Mouse (Mus musculus) heart, embryonic 13.5 days (tissue): ENCODE data around the gene Dync1i1. TPM values are rescaled to one million over a fixed set of nuclear protein-coding genes. Genes with fewer than 3 reads are reported as not detected.

Source experiments
- ATAC-seq: fragments of 200-750 bp; cut with Nextera tagmentation; 2 replicates; pipeline ENCODE4 v1.8.0; 2017; ENCODE audit warnings: moderate TSS enrichment; ENCODE audit not compliant: insufficient number of reproducible peaks, low FRiP score, low TSS enrichment; ENCODE audit errors: extremely low read depth
- H3K27ac ChIP-seq: fragments of 300-500 bp; sonication (generic); replicated peaks from 2 replicates; pipeline ENCODE4 v1.5.1; 2015; ENCODE audit warnings: moderate library complexity, mild to moderate bottlenecking, inconsistent platforms
- H3K27me3 ChIP-seq: fragments of 300-500 bp; sonication (generic); replicated peaks from 2 replicates; pipeline ENCODE4 v1.6.1; 2015; ENCODE audit warnings: mild to moderate bottlenecking, inconsistent platforms
- H3K36me3 ChIP-seq: fragments of 300-500 bp; sonication (generic); 2 replicates; pipeline ENCODE4 v1.6.1; 2015; ENCODE audit warnings: mild to moderate bottlenecking, inconsistent platforms
- H3K4me1 ChIP-seq: fragments of 300-500 bp; sonication (generic); 2 replicates; pipeline ENCODE4 v1.6.1; 2015; ENCODE audit warnings: inconsistent platforms
- H3K4me2 ChIP-seq: fragments of 300-500 bp; sonication (generic); 2 replicates; pipeline ENCODE4 v1.6.1; 2015; ENCODE audit warnings: inconsistent platforms, mild to moderate bottlenecking, moderate library complexity
- H3K4me3 ChIP-seq: fragments of 300-500 bp; sonication (generic); 2 replicates; pipeline ENCODE4 v1.5.1; 2015; ENCODE audit warnings: moderate library complexity, mild to moderate bottlenecking, inconsistent platforms
- H3K9ac ChIP-seq: fragments of 300-500 bp; sonication (generic); 2 replicates; pipeline ENCODE4 v1.6.1; 2015; ENCODE audit warnings: inconsistent platforms, mild to moderate bottlenecking, moderate library complexity
- H3K9me3 ChIP-seq: fragments of 300-500 bp; sonication (generic); 2 replicates; pipeline ENCODE4 v1.6.1; 2016; ENCODE audit warnings: inconsistent platforms
- WGBS: fragments of 180-500 bp; shearing (Covaris S2); methylation state at CpG from one replicate; pipeline ENCODE4 v1.1.7; 2015; ENCODE audit warnings: mixed read lengths; 5-methylcytosine and 5-hydroxymethylcytosine counted together
- polyA plus RNA-seq: library from polyadenylated mRNA; unstranded; fragments of >200 nt; fragmentation: Nextera tagmentation; extraction: Ambion mirVana; gene quantifications from 2 replicates; pipeline ENCODE4 v1.2.1, GENCODE M21; 2015

Dync1i1 gene
- polyA plus RNA-seq, 1 experiment from 2014 or later = 3.4 TPM

DNA sequence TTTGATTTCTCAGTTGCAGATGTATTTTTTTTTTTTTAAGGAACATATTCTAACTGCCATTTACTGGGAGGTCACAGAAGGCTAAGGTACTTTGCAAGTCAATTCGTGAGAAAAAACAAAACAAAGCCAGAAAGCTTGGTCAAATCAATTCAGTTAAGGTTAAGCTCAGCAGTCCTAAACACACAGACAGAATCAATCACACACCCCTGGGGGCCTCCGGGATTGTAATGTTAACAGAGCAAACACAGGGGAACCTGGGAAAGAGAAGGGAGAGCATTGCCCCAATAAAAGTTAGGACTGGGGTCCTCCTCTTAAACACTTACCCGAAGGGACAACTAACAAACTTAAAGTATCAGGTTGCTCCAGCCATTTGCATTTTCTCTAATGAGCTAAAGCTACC, 344.6 kb downstream of the Dync1i1 start:
- WGBS = 42% methylated on average over 3 of the region's 3 CpGs
- ATAC-seq = no peak; the same call in 1 of the 2 replicates

GRCm38 (mm10) chr6:6071038-6071437, 345.6 kb downstream of the Dync1i1 start:
- Histone ChIP-seq H3K9me3 (no peaks in the 10 kb centered on the region), H3K4me1 (peaks cover 35% of the 10 kb centered on the region), H3K27ac (no peak overlapping the region), H3K9ac (no peak overlapping the region), H3K36me3 (0 out of 2 replicates have a peak, but pooled peaks cover 5% of the 10 kb centered on the region), H3K4me3 (no peak overlapping the region), H3K27me3 (no peaks in the 10 kb centered on the region), H3K4me2 (no peak overlapping the region)
- 40% methylated on average over 7 of the region's 7 CpGs for WGBS
- no peak for ATAC-seq

More for the DNA sequence above, 344.6 kb downstream of the Dync1i1 start:
- Histone ChIP-seq H3K27ac (no peak overlapping the region), H3K36me3 (0 out of 2 replicates have a peak, but pooled peaks cover 10% of the 10 kb centered on the region), H3K27me3 (no peaks in the 10 kb centered on the region), H3K4me1 (peaks cover 35% of the 10 kb centered on the region), H3K4me3 (no peak overlapping the region), H3K9me3 (no peaks in the 10 kb centered on the region), H3K4me2 (no peak overlapping the region), H3K9ac (no peak overlapping the region)

DNA sequence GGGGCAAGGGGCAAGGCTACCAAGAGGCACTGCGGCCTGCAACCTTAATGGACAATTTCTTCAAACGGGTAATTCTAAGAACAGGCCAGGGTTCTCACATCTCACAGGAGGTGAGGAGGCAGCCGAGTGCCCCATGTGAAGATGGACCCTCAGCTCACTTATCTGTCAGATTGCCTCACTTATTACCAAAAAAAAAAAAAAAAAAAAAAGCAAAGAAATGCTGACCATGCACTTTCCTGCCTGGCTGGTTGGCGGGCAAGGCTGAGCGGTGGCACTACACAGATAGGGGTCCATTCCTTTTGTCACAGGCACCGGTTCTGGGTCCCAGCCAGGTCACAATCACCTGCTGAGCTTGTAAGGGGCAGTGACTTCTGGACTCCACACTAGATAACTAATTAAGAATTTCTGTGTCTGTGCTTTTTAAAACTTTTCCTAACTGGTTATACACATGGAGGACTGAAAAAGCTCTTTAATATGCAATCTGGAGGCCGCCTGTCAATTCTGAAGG, 350.6 kb downstream of the Dync1i1 start:
- H3K4me2 ChIP-seq = no peak overlapping the region
- H3K27ac ChIP-seq = no peak overlapping the region
- ATAC-seq = no peak
- 76% methylated on average over 7 of the region's 7 CpGs for WGBS
- no peak overlapping the region for H3K9ac ChIP-seq
- H3K4me1 ChIP-seq = peaks cover 9% of the 10 kb centered on the region; the same call in 1 of the 2 replicates
- no peaks in the 10 kb centered on the region for H3K9me3 ChIP-seq
- H3K27me3 ChIP-seq = no peaks in the 10 kb centered on the region
- peaks cover 24% of the 10 kb centered on the region for H3K36me3 ChIP-seq
- no peak overlapping the region for H3K4me3 ChIP-seq

- no peak overlapping the region for H3K4me3 ChIP-seq
- ATAC-seq = no peak
- H3K4me1 ChIP-seq = no peaks in the 10 kb centered on the region
- H3K4me2 ChIP-seq = no peak overlapping the region
- no peak overlapping the region for H3K9ac ChIP-seq
- no peak overlapping the region for H3K27ac ChIP-seq
- H3K9me3 ChIP-seq = no peaks in the 10 kb centered on the region
- 69% methylated on average over 4 of the region's 4 CpGs for WGBS
- H3K36me3 ChIP-seq = peaks cover 24% of the 10 kb centered on the region
- no peaks in the 10 kb centered on the region for H3K27me3 ChIP-seq
These were observed 351.8 kb downstream of the Dync1i1 start for GRCm38 (mm10) chr6:6077234-6077633.

Other genes with a start within 250 kb of the Dync1i1 start
- gene Pdk4, start 229.3 kb upstream of the Dync1i1 start, polyA plus RNA-seq = 20.4 and 22.4 TPM in 2 replicates